Mouse (Mus musculus) activated CD4-positive, CD25-positive, alpha-beta regulatory T cell, adult 4 months (primary cell): Measurements from ENCODE around the gene Arhgap9. TPM values are rescaled to one million over a fixed set of nuclear protein-coding genes. Genes with fewer than 3 reads are reported as not detected.

Experiments used
- ATAC-seq: one replicate; pipeline ENCODE4 v1.8.0; 2017
- polyA plus RNA-seq, 2 experiments: library from polyadenylated mRNA; unstranded; fragments of 100-300 nt; shearing (Covaris generic); gene quantifications; one replicate each; pipeline ENCODE4 v1.2.1; 2017

Arhgap9 gene
- 100 to 1,000 TPM; 125 TPM for polyA plus RNA-seq

DNA sequence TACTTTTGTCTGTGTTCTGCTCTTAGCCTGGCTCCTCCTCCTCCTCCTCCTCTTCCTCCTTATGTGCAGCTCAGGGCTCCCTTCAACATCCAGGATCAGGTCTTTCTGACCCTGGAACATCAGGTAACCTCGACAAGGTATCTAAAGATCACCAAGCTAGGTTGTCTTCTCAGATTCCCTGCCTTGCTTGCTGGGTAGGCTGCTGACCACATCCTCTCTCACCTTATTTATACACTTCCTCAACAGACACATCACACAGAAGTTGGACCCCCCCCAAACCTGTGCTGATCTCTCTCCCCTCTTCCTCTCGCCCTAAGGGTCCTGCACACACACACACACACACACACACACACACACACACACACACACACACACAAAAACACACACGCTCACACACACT is at the start of gene Arhgap9:
Arhgap9 (plus strand) TSS at position 344 of the 400 bp plus-strand sequence.
- peak; percentile 70 for ATAC-seq

DNA sequence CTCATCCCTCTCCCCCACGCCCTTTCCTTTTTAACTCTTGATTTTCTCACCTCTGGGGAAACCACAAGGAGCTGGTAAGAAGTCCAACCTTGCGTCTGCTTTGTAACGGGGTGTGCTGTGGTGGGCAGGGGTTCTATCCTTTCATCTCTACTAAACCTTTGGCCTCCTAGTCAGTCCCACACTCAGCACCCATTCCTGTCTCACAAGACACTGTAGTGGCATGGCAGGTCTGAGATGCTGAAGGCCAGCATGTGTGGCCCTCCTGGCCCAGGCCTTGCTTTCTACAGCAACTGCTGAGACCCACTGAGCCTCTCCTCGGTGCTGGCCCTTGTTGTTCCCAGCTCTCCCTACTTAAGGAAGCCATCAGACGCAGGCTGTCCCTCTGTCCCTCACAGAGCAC is 49.4 kb upstream of the Arhgap9 start:
- no peak for ATAC-seq

DNA sequence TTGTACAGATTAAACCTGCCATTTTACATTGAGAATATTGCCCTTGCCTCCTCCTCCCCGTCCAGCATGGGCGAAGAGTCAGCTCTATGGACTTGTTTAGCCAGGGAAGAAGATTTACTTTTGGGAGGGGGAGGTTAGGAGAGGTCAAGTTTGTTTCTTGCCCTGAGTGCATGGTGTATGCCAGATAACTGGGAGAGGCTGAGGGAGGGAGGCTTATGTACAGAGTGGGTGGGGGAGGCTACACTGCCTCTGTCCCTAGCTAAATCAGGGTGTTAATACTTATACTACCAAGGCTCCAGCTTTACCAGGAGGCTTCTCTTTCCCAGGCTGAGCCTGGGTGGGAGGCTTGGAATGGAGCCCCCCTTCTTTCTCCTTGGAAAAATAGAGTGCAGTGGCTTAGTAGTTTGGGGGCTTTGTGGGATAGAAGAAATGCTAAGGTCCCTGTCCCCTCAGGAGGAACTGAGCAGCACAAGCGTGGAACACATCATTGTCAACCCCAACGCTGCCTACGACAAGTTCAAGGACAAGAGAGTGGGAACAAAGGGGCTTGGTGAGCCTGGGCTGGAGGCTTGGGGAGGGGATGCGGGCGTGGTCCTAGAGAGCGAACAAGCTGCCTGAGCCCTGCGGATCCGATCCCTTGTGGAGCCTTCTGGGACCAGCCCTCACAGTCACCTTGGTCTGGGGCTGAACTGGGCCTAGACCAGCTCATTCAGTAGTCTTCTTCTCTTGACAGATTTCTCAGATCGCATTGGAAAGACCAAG is 47.3 kb upstream of the Arhgap9 start:
- no peak for ATAC-seq

DNA sequence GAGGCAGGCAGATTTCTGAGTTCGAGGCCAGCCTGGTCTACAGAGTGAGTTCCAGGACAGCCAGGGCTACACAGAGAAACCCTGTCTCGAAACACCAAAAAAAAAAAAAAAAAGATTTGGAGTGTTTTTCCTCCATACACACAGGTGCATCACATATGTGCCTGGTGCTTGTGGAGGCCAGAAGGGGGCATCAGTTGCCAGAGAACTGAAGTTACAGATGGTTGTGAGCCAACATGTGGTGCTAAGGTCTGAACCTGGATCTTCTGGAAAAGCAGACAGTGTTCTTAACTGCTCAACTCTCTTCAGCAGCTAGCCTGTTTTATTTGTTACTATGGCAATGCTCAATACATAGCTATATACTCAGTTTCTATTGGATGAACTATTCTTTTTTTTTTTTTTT is 42.0 kb upstream of the Arhgap9 start:
- no peak for ATAC-seq

DNA sequence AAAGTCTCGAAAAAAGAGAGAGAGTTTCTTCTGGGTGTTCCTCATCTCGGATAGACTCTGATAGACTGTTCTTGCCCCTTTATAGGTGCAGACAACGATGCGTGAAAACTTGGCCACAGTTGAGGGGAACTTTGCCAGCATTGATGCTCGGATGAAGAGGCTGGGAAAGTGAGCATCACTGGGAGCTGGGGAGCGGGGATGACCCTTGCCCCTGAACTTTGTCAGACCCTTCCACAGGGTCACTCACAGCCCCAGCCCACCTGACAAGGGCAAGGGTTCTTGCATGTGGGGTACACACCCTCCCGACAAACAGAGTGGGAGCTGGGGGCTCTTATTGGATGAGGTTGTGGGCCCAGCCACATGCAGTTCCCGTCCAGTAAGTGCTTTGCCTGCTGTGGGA is 40.4 kb upstream of the Arhgap9 start:
- no peak for ATAC-seq

DNA sequence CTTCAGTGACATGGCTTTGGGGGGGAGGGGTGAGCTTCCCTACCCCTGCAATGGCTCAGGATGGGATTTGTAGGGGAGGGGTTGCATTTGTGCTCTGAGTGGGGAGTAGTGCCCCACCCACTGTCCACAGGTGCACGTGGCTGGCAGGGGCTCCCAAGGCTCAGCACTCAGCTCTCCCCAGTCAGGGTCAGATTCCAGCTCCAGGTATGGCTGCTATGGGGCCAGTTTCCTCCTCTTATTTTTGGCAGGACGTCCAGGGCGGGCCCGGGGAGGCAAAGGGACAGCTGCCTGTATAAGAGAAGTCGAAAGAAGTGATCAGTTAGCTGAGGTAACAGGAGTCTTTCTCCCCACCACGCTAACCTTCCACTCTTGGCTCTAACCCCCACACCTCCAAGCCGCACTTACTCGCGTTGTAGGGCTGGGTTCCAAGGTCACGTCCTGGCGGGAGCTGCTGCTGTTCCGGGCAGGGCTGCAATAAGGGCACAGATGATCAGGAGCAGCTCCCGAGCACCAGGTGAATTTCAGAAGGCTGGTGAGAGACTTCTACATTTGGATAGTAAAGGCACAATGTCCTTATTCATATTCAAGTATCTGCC is 39.0 kb upstream of the Arhgap9 start:
- ATAC-seq = no peak

DNA sequence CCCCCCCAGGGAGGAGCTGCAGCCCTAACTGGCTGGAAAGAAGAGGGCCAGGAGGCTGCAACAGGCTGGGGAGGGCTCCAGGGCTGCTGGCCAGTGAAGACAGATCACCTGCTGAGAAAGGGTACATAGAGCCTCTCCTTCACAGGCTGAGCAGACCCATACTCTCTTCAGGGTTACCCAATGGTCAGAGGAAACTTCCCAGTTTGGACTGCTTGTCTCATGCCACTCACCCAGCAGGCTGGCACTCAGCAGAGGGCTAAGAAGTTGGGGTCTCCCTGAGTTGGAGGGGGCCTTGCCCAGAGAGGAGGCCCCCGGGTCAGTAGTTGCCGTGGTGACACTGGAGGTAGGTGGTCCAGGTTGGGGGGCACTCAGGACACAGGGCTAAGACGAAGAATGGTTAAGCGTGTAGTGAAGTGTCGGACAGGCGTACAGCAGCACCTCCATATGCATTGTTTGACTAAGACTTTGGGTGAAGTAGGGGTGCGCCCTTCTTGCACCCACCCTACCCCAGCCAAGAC is 37.6 kb upstream of the Arhgap9 start:
- ATAC-seq = no peak

DNA sequence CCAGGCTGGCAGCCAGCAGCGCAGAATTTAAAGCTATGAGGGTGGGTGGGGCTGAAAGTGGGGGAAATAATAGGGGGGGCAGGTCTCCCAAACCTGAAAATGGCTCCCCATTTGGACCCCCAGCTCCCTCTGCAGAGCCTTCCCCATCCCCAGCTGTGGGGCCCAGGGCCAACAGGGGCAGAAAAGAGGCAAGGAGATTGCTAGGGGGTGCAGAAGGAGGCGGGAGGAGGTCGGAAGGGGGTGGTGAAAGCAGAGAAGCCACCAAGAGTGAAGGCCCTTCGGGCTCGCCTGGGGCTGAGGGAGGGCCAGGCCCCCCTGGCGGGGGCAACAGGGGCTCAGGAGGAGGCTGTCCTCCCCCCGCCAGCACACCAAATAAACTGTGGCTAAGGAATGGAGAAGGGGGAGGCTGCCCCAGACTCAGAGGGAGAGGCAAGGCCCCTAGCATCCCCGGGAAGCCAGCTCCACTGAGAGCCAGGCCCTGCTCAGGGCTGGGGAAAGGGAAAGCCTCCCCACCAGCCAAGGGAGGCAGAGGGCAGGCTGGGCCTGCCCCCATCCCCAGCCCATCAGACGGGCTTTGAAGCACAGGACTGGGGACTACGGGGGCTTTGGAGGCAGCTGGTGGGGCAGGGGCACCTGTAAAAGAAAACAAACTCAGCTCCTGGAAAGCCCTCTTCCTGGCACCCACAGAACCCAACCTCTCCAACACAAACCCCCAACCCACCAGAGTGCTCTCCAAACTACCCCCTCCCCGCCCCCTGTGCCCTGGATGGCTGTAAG is 36.9 kb upstream of the Arhgap9 start:
- ATAC-seq = no peak

DNA sequence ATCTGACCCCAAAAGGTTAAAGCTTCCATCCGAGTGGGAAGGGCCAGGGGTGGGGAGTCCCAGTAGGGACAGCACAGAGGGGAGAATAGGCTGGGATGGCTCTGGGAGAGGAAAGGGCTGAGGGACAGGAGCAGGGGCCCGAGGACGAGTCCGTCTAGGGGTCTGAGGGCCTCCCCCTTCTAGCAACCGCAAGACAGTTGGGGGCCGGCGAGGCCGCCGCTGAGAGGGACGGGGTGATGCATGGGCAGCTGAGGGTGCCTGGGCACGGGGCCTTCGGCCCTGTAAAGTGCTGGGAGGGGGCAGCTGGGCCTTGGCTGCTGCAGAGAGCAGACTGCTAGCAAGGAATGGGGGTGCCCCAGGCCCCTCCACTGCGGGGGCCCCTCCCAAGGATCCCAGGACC is 36.1 kb upstream of the Arhgap9 start:
- no peak for ATAC-seq

DNA sequence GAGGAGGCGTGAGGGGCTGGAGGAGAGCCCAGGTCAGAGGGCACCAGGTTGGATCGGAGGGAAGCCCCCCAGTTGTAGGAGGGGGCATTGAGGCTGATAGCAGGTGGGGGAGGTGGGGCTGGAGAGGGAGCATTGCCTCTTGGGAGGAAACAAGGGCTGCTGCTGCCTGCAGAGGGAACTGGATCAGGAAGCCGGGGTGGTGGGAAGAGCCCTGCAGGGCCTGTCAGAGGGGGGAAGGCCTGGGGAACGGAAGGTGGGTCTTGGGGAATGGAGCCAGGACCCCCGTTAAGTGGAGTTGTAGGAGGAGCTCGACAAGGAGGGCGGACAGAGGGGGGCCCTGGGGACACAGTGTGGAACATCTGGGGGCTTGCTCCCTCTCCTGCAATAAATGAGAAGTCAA is 35.6 kb upstream of the Arhgap9 start:
- no peak for ATAC-seq

DNA sequence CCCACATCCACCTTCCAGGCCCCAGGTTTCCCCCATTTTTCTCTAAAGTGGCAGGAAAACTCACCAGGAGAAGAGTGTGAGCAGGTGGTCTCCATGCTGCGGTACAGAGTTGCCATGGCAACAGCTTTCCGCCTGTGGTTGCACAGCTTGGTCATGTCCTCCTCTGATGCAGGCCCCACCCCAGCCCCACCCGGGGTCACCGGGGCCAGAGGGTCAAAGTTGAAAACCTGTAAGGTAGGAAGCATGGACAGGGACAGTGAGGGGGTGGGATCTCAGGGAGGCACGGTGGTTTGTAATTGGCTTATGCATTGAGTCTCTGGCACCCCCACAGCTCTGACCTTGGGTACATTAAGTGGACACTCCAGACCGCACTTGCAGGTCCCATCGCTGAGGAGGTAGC is 35.0 kb upstream of the Arhgap9 start:
- ATAC-seq = no peak

DNA sequence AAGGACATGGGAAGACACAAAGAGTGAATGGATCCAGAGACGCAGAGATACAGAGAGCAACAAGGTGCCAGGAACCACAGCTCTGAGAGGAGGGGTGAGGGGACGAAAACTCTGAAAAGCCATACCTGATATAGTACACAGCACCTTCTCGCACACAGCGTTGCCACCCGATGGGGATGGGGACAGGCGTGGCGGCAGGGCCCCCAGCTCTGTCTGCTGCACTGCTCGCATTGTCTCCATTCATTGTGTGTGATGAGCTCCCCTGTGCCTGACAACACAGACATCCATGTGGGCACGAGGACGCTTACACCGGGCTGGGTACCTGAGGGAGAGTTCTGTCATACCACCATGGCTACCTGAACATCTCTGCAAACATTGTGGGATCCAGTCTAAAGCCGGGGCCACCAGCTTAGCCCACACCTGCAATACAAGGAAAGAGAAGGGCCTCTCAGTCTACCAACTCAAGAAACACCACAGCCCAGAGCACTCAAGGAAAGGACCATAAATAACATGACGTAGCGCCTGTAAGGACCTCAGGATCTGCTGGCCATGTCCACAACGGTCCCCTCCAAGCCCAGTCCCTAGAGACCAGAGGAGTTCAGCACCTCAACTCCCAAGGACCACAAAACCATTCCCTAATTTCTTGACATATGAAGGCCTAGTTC is 34.4 kb upstream of the Arhgap9 start:
- no peak for ATAC-seq

DNA sequence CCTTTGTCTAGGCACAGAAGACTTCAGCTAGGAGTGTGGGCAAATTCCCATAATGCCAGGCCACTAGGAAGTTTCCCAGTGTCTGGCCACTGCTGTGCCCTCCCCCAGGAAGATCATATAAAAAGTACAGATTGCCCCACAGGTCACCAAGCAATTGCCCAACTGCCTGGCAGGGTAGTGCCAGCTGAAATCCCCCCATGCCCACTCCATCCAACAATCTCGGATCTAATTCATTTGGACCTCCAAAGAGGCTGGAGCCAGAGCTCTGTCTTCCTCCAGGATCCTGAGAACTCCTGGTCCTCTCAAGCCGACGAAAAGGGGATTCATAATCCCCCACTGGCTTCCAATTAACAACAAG is 33.8 kb upstream of the Arhgap9 start:
- no peak for ATAC-seq

DNA sequence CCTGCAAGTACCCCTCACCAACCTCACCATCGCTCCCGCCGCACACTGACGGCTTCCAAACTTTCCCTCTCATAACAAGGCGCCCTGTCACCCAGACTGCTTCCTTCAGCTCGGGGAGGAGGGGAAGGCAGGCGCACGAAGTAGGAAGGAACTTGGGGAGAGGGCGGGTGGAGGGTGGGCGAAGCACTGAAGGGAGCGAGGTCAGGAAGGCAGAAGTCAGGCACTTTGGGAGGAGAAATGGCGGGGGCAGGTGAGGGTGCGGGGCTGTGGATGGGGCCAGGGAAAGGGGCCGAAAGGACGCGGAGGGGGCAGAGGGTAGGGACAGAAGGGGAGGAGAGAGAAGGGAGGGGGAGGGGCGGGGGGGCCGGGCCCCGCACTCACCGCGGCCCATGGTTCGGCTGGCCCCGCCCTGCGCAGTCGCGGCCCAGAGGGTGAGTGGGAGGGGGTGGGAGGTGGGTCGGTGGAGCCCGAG is 33.4 kb upstream of the Arhgap9 start:
- no peak for ATAC-seq

DNA sequence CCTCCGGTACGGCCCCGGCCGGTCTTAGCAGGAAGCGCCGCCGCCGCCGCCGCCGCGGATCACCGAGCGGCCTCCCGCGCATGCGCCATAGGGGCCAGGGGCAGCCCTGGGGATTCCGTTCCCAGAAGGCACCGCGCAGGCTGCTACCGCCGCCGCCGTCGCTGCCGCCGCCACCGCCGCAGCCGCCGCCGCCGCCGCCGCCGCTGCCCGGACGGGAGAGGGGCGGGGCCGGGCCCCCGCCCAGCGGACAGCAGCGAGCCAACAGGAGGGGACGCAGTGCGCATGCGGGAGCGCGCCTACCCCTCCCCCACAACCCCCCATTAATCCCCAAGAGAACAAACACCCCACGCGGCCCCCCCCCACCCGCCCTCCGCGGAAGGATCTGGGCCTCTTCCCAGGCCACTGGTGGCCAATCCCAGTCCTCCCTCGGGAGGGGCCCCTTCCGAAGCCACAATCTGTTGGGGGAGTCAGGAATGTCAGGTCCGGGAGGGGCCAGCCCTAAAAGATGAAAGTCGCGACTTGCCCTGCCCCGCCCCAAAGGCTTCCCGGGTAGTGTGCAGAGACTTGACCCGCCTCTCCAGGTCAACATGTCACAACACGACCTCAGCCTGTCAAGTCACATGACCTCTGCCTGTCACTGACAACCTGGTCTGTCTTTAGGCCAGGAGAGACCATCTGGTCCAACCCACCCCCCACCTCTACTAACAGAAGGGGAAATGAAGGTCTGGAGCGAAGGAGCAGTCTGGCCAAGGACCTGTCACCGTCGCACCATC is 32.8 kb upstream of the Arhgap9 start, which contains the start of gene Mbd6:
Mbd6 (minus strand) TSS at position 219 of the 773 bp plus-strand sequence.
- peak; percentile 15 for ATAC-seq

DNA sequence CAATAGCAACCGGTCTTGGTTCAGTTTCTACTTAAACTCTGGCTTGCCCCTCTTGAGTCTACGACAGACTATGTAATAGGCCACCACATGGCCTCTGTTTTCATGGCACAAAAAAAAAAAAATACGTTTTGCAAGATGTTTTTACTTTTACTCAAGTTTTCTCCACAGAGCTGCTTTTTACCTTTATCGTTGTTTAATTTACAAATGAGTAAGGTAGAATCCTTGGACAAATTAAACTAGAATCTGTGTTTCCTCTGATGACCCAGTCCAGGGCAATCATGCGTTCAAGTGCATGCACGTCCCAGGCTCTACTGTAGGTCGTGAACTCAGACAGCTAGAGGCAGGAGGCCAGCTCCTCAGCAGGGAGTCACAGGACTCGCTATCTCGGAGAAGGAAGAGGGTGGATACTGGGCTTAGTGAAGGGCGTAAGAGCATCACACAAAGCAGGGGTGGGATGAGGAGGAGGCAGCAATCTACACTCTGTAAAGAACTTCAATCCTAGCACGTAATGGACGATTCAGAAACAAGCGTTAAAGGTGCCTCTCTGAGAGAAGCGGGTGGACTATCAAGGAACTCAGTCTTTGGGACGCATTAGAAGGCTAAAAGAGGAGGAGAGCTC is 32.1 kb upstream of the Arhgap9 start:
- ATAC-seq = peak; percentile 28

DNA sequence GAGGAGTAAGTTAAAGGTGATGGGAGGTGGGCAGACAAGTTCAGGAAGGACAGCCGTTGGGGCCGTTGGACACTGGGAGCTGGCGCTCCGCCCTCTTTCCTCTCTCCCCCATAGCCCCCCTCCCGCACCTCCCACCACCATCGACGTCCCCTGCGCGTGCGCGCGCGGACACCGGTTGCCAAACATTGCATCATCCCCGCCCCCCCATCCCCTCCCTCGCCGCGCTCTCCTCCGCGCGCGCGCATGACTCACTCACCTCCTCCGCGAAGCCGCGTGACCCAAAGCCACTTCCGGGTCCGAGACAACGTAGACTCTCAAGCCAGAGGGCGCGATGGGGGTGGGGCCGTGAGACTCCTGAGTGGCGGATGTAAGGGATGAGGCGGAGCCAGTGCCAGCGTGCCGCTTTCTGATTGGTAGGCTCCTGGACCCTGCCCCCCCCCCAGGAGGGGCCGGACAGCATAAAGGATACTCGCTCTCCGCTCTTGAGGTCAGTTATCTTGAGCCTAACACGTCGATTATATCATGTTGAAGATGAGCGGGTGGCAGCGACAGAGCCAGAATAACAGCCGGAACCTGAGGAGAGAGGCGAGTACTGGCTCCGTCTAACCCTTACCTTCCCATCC is 31.3 kb upstream of the Arhgap9 start:
- peak; percentile 82 for ATAC-seq

DNA sequence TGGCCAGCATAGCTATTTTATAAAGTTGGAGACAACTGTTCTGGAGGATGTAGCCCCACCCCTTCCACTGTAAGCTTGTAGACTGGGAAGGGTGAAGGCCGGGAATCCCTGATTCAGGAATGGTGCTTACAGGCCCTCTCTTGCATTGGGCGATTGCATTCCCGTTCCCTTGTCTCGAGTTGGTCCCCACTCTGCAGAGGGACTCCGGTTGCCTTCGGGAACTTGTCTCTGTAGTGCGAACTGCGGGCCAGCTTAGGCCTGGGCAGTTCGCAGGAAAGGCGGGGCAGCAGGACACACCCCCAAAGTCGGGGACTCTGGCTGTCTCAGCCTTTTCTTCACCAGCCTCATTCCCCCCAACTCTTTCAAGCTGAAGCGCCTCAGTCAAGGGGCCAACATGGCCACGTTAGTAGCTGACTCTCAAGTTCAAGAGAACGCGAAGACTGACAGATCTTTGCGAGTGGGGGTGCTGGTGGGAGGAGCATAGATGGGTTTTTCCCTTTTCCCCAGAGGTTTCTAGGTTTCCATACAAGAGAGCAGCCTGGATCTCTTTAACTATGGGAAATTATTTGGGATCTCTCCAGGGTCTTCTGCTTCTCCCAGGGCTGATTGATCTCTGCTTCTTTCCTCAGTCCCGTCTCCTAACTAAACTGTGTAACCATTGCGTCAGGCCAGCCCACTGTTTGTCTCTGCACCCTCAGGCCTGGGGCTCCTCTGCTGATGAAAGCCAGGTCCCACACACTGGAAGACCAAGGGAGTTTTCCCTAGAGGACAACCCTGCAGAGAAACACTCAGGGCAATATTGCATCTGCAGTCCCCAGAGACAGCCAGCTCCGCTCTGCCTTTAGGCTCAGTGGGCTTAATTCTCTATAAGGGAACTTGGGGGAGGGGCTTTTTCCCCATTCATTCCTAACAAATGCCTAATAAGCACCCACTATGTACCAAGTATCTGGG is 30.6 kb upstream of the Arhgap9 start:
- peak; percentile 11 for ATAC-seq

DNA sequence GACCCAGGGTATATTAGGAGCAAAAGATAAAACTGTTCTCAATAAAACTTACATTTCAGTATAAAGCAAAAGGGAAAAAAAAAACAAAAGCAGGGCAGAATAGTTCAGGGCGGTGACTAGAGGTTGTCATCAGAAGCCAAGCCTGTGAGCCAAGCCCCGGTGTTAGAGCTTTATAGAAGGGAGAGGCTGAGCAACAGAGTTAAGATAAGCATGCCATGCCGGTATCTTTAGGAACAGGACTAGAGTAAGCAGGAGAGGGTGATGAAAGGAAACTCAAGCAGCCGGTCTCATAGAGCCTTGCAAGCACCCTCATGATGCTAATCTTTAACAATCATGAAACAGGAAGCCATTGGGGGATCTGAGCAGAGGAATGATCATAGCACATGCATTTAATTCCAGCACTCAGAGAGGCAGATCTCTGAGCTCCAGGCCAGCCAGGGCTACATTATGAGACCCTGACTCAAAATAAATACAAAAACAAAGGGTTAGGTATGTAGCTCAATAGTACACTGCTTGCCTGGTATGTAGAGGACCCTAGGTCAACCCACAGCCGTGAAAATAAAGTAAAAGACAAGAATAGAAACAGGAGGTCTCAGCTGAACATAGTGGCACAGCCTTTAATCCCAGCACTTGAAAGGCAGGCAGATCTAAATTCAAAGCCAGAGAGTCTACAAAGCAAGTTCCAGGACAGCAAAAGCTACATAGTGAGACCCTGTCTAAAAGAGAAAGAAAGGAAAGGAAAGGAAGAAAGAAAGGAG is 29.7 kb upstream of the Arhgap9 start:
- ATAC-seq = no peak
